Mouse (Mus musculus): ENCODE results near the gene Borcs5.
A peak's percentile ranks its signal among the peaks of the same experiment; 100 is the strongest.
"Not testable (repeated sequence)": the region's sequence is repeated elsewhere in the genome, so short reads cannot be mapped to it uniquely, and the experiment has no call there.

The Borcs5 gene

GRCm38 (mm10) chr6:134678037-134678436 is 38.7 kb downstream of the Borcs5 start:
- DNase-seq = no peak

- DNase-seq = not testable (repeated sequence)
Measured at GRCm38 (mm10) chr6:134679330-134679729, 40.0 kb downstream of the Borcs5 start.

GRCm38 (mm10) chr6:134684354-134684915 is 45.1 kb downstream of the Borcs5 start:
- DNase-seq = no peak

- DNase-seq = no peak
Measured at GRCm38 (mm10) chr6:134685040-134685439, 45.7 kb downstream of the Borcs5 start.

- DNase-seq = no peak
Measured at GRCm38 (mm10) chr6:134685515-134685914, 46.2 kb downstream of the Borcs5 start.

- DNase-seq = no peak
Measured at GRCm38 (mm10) chr6:134694498-134694897, 55.2 kb downstream of the Borcs5 start.

GRCm38 (mm10) chr6:134694988-134695387 is 55.7 kb downstream of the Borcs5 start:
- no peak for DNase-seq

- no peak for DNase-seq
Measured at GRCm38 (mm10) chr6:134695625-134696024, 56.3 kb downstream of the Borcs5 start.

- peak in 1 of 2 experiments; percentile 16 for DNase-seq
Measured at GRCm38 (mm10) chr6:134696146-134696545, 56.8 kb downstream of the Borcs5 start.

- DNase-seq = no peak
Measured at GRCm38 (mm10) chr6:134696554-134696953, 57.2 kb downstream of the Borcs5 start.

GRCm38 (mm10) chr6:134698243-134698642 is 58.9 kb downstream of the Borcs5 start:
- DNase-seq = no peak

GRCm38 (mm10) chr6:134700451-134701210 is 61.3 kb downstream of the Borcs5 start:
- DNase-seq = peak in 1 of 2 experiments; percentile 34

GRCm38 (mm10) chr6:134701211-134701602 is 61.9 kb downstream of the Borcs5 start:
- no peak for DNase-seq

- DNase-seq = no peak
Measured at GRCm38 (mm10) chr6:134702184-134702583, 62.9 kb downstream of the Borcs5 start.

- peak; percentile 53 to 68 for DNase-seq
Measured at GRCm38 (mm10) chr6:134703053-134703690, 63.9 kb downstream of the Borcs5 start.

- DNase-seq = no peak
Measured at GRCm38 (mm10) chr6:134706467-134706866, 67.2 kb downstream of the Borcs5 start.

GRCm38 (mm10) chr6:134710020-134710419 is 70.7 kb downstream of the Borcs5 start:
- DNase-seq = no peak

GRCm38 (mm10) chr6:134713321-134713720 is 74.0 kb downstream of the Borcs5 start:
- no peak for DNase-seq

GRCm38 (mm10) chr6:134713897-134714296 is 74.6 kb downstream of the Borcs5 start:
- no peak for DNase-seq

GRCm38 (mm10) chr6:134716168-134716587 is 76.9 kb downstream of the Borcs5 start:
- no peak for DNase-seq

GRCm38 (mm10) chr6:134717886-134718667 is 78.8 kb downstream of the Borcs5 start:
- no peak for DNase-seq

- peak; percentile 70 for DNase-seq
Measured at GRCm38 (mm10) chr6:134718668-134719065, 79.4 kb downstream of the Borcs5 start.

GRCm38 (mm10) chr6:134719156-134719555 is 79.8 kb downstream of the Borcs5 start:
- peak in 1 of 2 experiments; percentile 18 for DNase-seq

Measured in kidney, adult 8-10 months (tissue).